Mouse (Mus musculus): ENCODE measurements at regions not wholly inside any gene's neighbourhood (a gene's known extent, or its start where the extent isn't known, plus 50 kb on each side); places are given as distances from the start of the nearest gene placed in this dataset.

- DNase-seq (ENCODE audit: low read depth): no peak
Observed at GRCm38 (mm10) chr2:50772101-50772500, 376.8 kb downstream of the Rnd3 start.

DNA sequence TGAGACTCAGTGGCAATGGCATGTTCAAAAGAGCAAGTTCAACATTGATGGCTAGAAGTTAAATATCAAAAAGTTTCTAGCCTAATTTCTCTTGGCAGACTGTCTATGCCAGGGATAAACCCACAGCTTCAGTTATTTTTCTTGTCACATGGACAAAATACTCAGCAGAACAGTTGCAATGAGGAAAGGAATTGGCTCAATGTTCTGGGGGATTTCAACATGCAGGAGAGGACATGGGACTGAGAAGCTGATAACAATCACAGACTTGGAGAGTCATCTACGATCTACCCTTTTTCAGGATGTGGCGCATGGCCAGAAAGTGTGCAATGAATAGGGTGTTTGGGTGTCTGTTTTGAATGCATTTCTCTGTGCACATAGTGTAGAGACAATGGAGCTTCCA is 389.9 kb downstream of the Rnd3 start:
- DNase-seq (ENCODE audit: low read depth): no peak

DNA sequence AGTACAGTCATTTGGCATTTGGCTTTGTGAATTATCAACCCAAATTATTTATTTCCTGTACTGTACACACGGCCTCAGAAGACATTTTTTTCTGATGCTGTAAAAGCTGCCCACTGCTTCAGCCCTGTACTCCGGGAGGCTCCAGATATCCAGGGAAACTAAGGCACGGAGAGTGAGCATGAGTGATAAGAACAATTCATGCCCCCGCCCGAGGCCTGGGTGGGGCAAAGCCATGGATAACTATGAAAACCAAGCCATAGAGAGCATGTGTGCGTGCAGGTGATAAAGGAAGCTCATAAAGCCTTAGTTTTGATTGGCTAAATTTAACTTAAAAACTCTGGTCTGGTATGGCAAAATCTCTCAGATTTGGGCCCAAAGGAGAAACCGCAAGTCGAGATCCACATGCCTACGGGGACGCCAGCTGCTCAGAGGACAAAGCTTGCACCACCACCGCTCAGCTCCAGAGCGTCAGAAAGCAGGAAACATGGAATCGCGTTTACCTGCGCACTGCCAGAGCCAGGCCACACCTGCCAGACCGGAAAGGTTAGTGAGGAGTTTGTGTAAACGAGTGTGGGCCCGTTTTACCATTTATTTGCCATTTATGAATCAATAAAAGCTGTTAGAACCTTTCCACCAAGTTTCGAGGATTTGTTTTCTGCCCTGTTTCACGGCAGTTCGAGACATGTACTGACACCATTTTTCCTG is 390.9 kb downstream of the Rnd3 start:
- DNase-seq (ENCODE audit: low read depth): no peak

DNA sequence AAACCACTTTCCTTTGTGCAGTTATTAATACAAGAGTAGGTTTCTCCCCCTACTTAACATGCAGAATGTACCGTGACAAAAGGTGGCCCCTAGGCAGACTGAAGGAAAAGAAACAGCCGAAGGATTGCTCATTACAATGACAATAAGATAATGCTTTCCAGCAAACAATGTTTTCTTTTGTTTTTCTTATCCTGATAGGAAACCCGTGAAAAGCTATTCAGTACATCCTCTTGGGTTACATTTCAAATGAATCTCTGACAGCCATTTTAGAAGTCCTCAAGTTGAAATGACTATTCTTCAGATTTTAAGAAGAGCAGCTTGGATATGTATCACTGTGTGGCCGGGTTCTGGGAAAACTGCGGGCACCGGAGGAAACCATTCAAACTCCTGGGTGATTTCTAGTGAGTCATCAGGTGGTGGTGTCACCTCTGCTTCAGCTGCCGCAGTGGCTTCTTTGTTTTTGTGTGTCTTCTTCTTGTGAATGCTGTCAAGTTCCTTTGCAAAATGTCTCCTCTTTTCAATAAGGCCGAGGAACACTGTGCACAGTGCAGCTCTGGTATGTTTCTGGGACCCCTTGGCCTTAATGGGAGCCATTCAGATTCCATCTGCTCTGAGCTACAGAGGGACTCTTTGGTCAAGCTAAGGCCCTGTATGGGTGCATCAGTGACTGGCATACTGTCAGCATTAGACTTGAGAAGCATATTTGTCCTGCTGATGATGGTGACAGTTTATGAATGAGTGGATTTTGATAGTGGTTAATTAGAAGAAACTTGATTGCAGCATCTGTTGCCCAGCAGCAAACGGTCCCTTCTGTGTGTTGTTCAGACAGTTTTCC is 393.1 kb downstream of the Rnd3 start:
- DNase-seq (ENCODE audit: low read depth): no peak

GRCm38 (mm10) chr2:50755160-50755559 is 393.8 kb downstream of the Rnd3 start:
- no peak for DNase-seq (ENCODE audit: low read depth)

- DNase-seq (ENCODE audit: low read depth): no peak
Observed at GRCm38 (mm10) chr2:50752408-50752807, 396.5 kb downstream of the Rnd3 start.

DNA sequence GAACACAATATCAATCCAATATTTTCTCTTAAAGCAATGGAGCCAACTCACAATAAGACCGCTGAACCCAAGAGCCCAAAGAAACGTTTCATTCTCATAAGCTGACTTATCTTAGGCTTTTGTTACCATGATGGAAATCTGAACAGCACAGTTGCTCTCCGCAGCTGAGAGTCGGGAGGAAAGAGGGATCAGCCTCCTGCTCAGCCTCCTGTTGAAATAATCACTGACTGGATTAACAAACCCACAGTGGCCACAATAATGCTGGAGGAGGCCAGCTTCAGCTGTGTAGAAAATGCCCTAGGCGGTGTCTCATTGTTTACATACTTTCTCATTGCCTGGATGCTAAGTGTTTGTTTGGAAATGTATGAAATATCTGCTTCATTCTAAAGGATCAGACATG is 398.1 kb downstream of the Rnd3 start:
- DNase-seq (ENCODE audit: low read depth): no peak

- no peak for DNase-seq (ENCODE audit: low read depth)
Observed at GRCm38 (mm10) chr2:50744625-50745214, 404.2 kb downstream of the Rnd3 start.

GRCm38 (mm10) chr2:50743785-50744258 is 405.1 kb downstream of the Rnd3 start:
- no peak for DNase-seq (ENCODE audit: low read depth)

DNA sequence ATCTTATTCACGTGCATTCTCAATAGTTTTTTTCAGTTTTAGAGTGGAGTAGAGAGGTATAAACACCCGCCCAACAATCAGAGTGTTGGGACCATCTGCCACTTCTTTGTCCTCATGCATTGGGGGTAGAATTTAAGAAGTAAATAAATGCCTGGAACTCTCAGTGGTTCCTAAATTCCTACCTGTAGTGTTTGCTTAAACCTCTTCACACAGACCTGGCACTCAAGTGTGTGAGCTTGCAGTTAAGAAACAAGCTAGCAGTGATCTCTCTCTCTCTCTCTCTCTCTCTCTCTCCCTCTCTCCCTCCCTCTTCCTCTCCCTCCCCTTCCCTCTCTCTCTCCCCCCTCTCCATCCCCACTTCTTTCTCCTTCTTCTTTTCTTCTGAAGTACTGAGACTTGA is 406.5 kb downstream of the Rnd3 start:
- DNase-seq (ENCODE audit: low read depth): no peak

DNA sequence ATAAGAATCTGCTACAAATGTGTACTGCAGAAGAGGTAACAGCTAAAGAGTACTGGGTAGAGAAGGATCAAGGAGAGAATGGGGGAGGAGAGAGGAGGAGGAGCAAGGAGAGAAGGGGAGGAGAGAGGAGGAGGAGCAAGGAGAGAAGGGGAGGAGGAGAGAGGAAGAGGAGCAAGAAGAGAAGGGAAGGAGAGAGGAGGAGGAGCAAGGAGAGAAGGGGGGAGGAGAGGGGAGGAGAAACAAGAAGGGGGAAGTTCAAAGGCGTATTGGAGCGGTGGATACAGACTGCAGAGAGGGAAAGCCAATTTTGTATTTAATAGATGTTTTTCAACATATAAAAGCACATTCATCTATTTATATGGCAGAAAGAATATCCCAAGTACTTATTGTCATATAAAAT is 407.6 kb downstream of the Rnd3 start:
- no peak for DNase-seq (ENCODE audit: low read depth)

DNA sequence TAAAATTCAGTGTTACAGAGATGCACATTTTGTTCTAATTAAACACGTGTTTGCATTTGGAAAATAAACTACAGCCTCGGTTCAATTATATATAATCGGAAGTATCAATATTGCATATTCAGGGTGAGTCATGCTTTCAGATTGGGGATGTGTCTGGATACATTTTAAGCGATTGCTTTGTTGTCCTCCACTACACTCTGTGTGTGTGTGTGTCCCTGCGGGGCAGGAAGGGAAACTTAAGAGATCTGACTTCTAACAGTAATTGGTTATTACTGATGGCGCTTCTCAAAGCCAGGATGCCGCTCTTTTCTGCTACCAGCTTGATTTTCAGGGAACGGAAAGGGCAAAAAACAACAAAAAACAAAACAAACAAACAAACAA is 409.3 kb downstream of the Rnd3 start:
- no peak for DNase-seq (ENCODE audit: low read depth)

- DNase-seq (ENCODE audit: low read depth): no peak
Observed at GRCm38 (mm10) chr2:50738936-50739598, 409.8 kb downstream of the Rnd3 start.

- DNase-seq (ENCODE audit: low read depth): no peak
Observed at GRCm38 (mm10) chr2:50737706-50738105, 411.2 kb downstream of the Rnd3 start.

DNA sequence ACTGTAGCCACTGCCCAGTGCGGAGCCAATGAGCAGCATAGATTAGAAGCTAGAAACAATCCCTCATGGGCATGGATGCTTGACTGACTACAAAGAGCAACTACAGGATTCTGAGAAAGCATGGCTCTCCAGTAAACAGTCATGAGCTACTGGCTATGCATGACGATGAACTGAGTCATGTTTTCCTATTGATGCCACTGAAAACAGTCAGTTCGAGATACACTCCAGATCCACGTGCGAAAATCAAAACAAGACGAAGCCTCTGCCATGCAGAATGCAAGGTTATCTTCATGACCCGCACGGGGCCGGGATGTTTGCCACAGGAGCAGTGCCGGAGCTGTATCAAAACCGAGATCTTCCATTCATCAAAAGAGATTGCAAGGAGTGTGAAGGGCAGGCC is 413.9 kb downstream of the Rnd3 start:
- no peak for DNase-seq (ENCODE audit: low read depth)

DNA sequence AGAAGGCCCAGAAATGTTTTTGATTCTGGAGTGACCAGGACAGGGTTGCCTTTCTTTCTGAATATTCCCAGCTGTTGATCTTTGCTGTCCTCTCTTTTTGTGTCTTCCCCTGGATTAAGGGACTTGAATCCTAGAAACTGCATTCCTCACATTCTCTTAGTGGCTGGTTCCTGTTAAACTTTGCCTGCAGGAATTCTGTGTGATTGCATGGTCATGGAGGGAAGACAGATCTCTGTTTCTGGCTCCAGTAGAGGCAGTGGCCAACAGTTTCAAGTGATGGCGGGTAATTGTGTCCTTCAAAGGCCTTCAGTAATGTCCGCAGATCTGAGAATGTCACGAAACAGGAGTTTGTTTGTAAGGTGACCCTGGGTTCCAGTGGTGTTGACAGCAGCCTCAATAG is 410.1 kb upstream of the Mmadhc start:
- no peak for DNase-seq (ENCODE audit: low read depth)

GRCm38 (mm10) chr2:50704297-50704696 is 407.7 kb upstream of the Mmadhc start:
- no peak for DNase-seq (ENCODE audit: low read depth)

- DNase-seq (ENCODE audit: low read depth): no peak
Observed at GRCm38 (mm10) chr2:50702584-50703450, 406.2 kb upstream of the Mmadhc start.

DNA sequence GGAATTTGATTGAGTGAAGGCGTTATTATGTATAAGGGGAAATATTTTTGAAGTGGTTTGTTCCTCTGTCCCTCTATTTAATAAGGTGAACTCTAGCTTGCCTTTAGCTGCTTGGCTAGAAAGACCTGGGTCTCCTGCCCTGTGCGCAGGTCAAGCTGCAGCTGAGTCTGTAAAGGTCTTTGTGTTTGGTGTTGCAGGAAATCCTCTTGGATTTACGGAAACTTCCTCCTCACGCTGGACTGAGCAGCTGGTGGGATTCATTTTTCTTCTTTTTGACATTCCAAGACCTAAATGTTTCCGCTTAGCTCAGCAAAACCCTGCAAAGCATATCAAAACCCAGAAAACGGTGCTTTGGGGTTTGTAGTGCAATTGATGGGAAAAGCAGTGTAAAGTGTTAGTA is 402.2 kb upstream of the Mmadhc start:
- DNase-seq (ENCODE audit: low read depth): no peak

DNA sequence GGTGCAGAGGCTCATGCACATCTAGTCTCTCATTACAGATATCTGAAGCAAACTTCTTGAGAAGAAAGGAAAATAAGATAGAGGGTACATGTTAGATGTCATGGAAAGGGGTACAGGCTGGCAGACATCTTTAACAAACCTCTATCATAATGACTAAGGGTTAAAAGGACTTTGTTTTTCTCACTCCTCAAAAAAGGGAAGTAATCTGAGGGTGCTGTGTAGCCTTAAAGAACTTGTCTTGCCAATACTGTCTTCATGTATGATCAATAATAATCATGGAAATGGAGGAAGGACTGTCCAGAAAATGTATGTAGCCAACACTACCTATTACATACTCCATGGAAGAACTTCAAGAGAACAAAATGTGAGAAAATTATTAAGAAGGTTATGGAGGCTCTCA is 400.0 kb upstream of the Mmadhc start:
- no peak for DNase-seq (ENCODE audit: low read depth)

- DNase-seq (ENCODE audit: low read depth): no peak
Observed at GRCm38 (mm10) chr2:50694849-50695248, 398.2 kb upstream of the Mmadhc start.

Data from naive thymus-derived CD4-positive, alpha-beta T cell, adult 2 months (primary cell).